Mouse (Mus musculus) kidney, adult 9 months (tissue): ENCODE measurements around the gene Susd5.

Experiments used
- DNase-seq: peaks from one replicate; pipeline ENCODE4 v3.0.0; 2022

Susd5 gene

DNA sequence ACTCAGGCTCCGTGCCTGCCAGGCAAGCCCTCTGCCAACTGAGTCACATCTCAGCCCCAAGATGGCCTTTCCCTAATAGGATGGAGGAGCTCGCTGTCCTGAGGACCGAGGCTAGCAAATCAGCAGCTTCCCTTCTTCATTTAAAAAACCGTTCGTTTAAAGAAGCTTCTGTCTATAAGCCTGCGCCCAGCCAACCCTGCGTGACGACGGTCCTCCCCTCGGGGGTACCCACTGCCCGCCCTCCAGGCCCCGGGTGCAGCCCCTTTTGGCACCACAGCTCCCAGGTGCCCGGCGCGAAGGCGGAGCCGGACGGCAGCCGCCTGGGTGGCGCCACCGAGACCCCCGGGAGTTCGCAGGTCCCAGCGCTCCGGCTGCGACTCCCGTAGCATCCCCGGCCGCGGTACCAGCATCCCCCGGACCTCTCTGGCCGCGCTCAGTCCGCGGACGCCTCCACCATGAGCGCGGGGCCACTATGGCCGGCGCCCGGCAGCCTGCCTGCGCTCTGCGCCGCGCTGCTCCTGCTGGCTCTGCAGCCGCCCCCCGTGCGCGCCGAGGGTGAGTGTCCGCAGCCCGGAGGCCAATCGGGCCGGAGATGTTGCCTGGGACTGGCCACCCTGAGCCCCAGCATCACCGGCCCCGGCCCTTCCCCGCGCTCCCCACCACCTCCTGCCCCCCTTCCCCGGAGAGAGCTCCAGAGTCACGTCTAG, at the start of gene Susd5:
TSS of gene Susd5 (plus strand) at position 51 of the 707 bp plus-strand sequence.
- no peak for DNase-seq

DNA sequence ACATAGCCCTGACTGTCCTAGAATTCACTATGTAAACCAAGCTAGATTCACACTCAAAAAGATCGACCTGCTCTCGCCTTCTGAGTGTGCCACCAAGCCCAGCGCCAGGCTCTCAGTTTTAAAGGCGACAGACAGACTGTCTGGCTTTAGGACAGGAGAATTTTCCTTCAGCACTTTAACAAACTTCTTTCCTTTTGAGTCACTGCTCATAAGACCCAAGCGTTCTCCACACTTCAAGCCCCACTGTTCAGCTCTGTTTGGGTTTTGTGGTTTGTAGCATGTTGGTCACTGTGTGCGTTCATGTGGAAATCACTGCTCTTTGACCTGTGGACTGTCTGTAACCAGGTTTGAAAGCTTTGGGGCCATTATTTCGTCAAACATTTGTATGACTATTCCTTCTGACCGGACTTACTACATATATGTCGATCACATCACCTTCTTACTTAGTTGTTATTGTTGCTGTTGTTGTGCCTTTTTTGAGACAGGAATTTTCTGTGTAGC, 49.0 kb upstream of the Susd5 start:
- peak; percentile 81 for DNase-seq

- no peak for DNase-seq
Observed at GRCm38 (mm10) chr9:114009526-114009925, 47.4 kb upstream of the Susd5 start.

- no peak for DNase-seq
Observed at GRCm38 (mm10) chr9:114011203-114011602, 45.7 kb upstream of the Susd5 start.

DNA sequence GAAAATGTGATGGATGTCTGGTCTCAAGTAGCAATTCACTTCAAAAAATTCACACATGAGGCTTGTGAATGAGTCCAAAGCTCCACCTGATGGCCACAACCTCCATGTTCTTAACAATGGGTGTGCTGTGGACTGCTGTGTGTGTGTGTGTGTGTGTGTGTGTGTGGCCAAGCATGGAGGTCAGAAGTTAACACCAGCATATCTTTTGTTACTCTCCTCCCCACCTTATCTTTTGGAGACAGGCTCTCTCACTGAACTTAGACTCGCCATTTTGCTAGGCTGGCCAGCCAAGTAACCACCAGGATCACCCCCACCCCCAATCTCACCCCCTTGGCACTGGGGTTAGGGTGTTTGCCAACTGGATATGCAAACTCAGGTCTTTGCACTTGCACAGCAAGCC, 42.9 kb upstream of the Susd5 start:
- no peak for DNase-seq

DNA sequence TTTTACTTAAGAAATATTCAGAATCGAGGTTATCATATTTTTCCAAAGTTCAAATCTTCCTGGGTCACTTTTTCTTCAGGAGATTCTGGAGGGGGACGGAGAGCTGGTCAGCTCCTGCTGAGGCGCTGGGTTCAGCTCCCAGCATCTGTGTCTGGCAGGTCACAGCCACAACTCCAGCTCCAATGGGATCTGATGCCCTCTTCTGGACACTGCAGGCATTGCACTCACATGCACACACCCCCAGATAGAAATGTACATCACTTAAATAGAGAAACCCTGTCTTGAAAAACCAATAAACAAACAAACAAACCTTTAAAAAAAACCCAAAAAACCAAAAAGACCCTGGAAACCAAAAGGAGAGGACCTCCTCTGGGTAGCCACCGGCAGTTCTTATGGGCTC, 41.2 kb upstream of the Susd5 start:
- DNase-seq, result peak; percentile 41

GRCm38 (mm10) chr9:114016402-114016801, 40.5 kb upstream of the Susd5 start:
- no peak for DNase-seq

GRCm38 (mm10) chr9:114019012-114019762, 37.8 kb upstream of the Susd5 start:
- no peak for DNase-seq

DNA sequence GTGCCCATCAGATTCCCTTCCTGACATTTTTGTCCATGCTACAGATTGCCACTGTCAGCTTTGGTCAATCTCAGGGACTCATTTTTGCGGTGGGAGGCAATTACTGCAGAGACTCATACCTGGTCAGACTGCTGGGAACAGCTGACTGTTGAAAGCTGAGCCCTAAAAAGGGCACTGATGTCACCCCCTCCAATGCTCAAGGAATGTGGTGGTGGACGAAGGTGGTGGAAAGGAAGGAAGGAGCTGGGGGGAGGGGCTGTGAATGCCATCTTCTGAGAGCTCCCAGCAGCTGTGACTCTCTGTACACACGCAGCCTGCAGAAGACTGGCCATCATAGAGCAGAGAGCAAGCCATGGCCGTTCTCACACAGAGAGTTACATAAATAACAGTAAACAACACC, 34.8 kb upstream of the Susd5 start:
- DNase-seq, result no peak

DNA sequence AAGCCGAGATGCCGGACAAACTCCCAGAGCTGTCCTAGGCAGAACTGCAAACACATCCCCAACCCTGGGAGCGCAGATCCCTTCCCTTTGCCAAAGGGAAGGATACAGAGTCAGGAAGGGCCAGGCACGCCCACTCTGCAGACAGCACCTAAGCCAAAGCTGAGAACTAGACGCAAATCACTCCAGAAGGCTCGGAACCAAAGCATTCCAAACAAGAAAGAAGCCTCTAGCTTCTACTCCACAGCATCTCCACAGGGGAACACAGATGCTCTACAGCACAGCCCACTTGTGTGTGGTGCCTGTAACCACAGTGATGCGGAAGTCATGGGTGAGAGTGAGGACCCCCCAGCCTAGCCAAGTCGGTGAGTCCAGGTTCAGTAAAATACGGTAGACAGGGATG, 31.8 kb upstream of the Susd5 start:
- DNase-seq, result no peak

DNA sequence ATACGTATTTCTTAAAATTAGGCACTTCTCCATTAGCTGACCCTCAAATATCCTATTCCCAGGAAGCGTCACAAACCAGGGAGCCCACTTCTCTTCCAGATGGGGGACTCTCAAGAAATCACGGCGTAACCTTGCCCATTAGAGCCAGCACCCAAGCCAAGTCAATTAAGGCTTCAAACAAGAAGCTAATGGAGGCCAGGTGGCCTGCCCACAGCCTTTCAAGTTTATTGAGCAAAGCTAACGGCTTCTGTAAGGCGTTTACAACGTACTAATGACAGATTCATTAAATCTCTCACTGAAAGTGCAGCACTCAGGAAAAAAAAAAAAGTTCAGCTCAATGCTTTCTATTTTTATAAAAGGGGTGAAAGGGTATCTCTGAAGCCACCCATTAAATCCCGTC, 31.1 kb upstream of the Susd5 start:
- no peak for DNase-seq

DNA sequence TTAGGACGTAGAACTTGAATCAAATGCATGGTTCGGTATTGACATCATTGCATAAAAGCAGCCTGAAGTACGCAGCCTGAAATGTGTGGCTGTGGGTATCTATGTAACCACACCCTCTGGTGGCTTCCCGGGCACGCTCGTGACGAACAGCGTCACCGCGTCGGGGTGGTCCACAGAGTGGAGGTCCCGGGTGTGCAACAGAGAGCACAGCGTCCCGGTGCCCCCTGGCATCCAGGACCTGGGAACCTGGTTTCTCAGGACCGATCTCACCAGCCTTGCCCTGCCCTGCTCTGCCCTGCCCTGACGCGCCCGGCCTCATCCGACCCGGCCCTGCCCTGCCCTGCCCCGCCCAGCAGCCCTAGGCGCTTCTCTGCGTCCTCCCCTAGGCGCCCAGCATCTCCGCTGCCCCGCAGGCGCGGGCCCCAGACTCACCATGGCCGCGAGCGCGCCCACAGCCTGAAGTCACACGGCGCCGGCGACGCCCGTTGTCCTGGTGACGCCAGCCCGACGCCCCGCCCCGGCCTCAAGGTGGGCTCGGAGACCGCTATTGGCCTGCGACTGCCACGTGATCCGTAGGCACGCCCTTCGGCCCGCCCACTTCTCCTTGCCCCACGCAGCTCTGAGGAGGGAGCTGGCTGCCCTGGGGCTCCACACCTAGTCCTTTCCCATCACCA, 30.5 kb upstream of the Susd5 start:
- peak; percentile 49 for DNase-seq

- DNase-seq, result no peak
Observed at GRCm38 (mm10) chr9:114040945-114041344, 16.0 kb upstream of the Susd5 start.

DNA sequence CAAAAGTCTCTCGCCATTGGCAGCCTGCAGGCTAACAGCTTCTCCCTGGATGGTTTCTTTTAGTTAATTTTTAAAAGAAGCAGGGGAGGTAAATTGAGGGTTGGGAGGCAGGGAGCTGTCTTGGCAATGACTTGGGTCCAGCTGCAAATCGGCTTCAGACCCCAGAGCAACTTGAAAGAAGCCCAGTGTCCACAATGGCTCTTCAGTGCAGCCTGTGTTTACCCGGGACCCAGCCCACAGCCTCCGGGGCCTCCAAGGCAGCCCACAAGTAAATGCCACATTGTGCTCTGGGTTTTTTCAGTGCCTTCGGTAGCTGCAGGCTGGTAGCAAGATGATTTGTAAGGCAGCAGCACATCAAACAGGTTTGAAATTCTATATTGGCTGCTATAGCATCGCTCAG, 14.4 kb upstream of the Susd5 start:
- no peak for DNase-seq

DNA sequence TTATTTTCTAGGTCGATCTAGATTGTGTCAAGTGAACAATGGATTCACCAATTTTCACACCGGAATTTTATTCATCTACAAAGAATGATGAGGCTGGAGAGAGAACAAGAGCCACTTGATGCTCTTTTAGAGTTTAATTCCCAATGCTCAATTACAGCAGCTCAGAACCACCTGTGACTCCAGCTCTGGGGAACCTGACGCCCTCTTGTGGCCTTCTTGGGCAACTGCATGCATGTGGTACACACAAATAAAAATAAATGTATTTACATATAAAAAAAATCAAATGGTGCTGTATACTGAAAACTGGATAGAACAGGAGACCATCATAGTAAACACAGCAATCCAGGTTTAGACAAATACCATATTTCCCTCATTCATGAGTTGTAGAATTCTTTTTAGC, 12.5 kb upstream of the Susd5 start:
- DNase-seq, result peak; percentile 24

DNA sequence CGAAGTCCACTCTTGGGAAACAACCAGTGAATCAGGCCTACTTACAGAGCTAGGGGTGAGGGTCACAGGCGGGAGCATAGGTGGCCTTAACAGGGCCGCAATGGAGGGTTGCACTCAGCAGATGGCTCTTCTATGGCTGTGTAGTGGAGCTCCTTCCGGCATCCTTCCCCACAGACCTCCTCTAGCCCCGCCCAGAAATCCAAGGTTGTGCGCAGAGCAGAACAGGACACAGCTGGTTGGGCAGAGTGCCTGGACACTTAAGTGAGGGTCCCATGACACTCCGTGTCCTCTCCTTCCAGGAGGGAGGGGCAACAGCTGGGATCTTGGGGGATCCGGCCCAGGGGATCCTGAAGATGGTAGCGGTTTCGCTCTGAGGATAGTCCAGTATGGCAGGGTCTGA, 10.9 kb upstream of the Susd5 start, which contains the start of gene Fbxl2:
TSS of gene Fbxl2 (minus strand) at position 164 of the 400 bp plus-strand sequence.
- DNase-seq, result no peak

GRCm38 (mm10) chr9:114046676-114047075, 10.3 kb upstream of the Susd5 start:
- DNase-seq, result no peak

DNA sequence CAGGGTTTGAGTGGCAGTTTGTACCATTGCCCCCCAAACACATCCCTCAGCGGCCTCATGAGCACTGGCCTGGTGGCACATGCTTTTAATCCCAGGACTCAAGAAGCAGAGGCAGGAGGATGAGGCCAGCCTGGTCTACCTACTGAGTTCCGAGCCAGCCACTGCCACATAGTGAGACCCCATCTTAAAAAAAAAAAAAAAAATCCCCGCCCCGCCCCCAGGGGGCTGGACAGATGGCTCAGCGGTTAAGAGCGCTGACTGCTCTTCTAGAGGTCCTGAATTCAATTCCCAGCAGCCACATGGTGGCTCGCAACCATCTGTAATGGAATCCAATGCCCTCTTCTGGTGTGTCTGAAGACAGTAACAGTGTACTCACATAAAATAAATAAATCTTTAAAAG, 6.8 kb upstream of the Susd5 start:
- DNase-seq, result no peak

DNA sequence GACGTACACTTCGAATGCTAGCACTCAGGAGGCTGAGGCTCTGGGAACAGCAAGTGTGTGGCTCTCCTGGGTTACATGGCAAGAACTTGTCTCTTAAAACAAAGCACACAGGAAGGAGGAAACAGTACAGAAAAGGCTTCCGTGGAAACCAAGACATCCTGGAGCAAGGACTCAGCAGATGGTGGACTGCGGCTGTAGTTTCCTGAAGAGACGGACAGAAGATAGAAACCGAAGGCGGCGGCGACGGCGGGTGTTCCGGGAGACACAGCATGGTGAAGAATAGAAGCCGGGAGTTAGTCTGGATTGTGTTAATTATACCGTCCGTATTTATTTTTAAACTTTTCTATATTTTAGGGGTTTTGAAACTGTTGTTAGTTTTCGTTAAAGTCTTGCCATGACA, 6.2 kb upstream of the Susd5 start:
- no peak for DNase-seq

GRCm38 (mm10) chr9:114052031-114052430, 4.9 kb upstream of the Susd5 start:
- no peak for DNase-seq

- no peak for DNase-seq
Observed at GRCm38 (mm10) chr9:114052866-114053265, 4.1 kb upstream of the Susd5 start.

DNA sequence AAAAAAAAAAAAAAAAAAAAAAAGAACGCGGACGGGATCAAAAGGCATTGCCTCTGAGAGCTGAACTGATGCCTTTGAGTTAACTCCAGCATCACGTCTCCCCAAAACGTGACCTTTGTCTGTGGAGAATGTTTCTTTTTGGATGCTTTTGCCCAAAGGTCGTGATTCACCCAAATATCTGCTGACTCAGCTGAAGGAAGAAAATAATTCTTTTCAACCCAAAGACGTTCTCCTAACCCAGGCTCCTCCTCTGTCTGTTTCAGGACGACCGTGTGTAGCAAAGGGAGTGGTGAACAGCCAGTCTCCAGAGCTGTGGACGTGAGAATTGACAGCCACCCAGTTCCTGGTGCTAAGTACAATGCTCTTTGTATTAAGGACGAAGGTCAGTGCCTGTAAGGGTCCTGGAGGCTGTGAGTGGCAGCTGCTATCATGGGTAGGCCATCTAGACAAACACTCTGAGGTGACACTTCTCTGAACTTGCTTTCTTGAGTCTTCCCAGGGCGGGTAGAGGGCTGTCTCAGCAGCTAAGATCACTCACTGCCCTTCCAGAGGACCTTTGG, 11.6 kb downstream of the Susd5 start:
- DNase-seq, result peak; percentile 21

GRCm38 (mm10) chr9:114069372-114069771, 12.4 kb downstream of the Susd5 start:
- peak; percentile 52 for DNase-seq
